Mouse (Mus musculus) ovary, postnatal 14 days (tissue): ENCODE data around the gene Gak.

Source experiments
- DNase-seq: peaks from one replicate; pipeline ENCODE4 v3.0.0; 2022; ENCODE audit warnings: low spot score

Gene Gak

GRCm38 (mm10) chr5:108629634-108630483, at the start of gene Gak, which contains the start of gene Tmem175:
TSS of gene Gak (minus strand) at chr5:108629755.
TSS of gene Tmem175 (plus strand) at chr5:108629770.
- peak; percentile 76 for DNase-seq

GRCm38 (mm10) chr5:108678296-108678854, 48.8 kb upstream of the Gak start:
- no peak for DNase-seq

GRCm38 (mm10) chr5:108677605-108678295, 48.2 kb upstream of the Gak start:
- no peak for DNase-seq

GRCm38 (mm10) chr5:108676772-108677498, 47.4 kb upstream of the Gak start:
- no peak for DNase-seq

- no peak for DNase-seq
These were observed 45.8 kb upstream of the Gak start, which contains the start of gene Slc26a1 for GRCm38 (mm10) chr5:108675251-108675816. TSS of gene Slc26a1 (minus strand) at chr5:108675569.

- no peak for DNase-seq
These were observed 45.1 kb upstream of the Gak start for GRCm38 (mm10) chr5:108674624-108675023.

GRCm38 (mm10) chr5:108671757-108672156, 42.2 kb upstream of the Gak start:
- DNase-seq: no peak

GRCm38 (mm10) chr5:108670785-108671184, 41.2 kb upstream of the Gak start:
- no peak for DNase-seq

- DNase-seq: no peak
These were observed 40.4 kb upstream of the Gak start for GRCm38 (mm10) chr5:108669986-108670385.

GRCm38 (mm10) chr5:108668977-108669936, 39.7 kb upstream of the Gak start, which contains the start of gene Dgkq:
TSS of gene Dgkq (minus strand) at chr5:108669672.
- DNase-seq: peak; percentile 69

- DNase-seq: no peak
These were observed 38.9 kb upstream of the Gak start for GRCm38 (mm10) chr5:108668387-108668932.

GRCm38 (mm10) chr5:108667370-108667769, 37.8 kb upstream of the Gak start:
- DNase-seq: no peak

GRCm38 (mm10) chr5:108665066-108665465, 35.5 kb upstream of the Gak start:
- no peak for DNase-seq

GRCm38 (mm10) chr5:108662772-108663171, 33.2 kb upstream of the Gak start:
- no peak for DNase-seq

- DNase-seq: peak; percentile 84
These were observed 31.2 kb upstream of the Gak start for GRCm38 (mm10) chr5:108660632-108661268.

- no peak for DNase-seq
These were observed 30.4 kb upstream of the Gak start, which contains the start of gene Idua for GRCm38 (mm10) chr5:108659698-108660631. TSS of gene Idua (plus strand) at chr5:108660331.

- no peak for DNase-seq
These were observed 29.1 kb upstream of the Gak start for GRCm38 (mm10) chr5:108658611-108659010.

GRCm38 (mm10) chr5:108657406-108657805, 27.9 kb upstream of the Gak start:
- DNase-seq: no peak
